Mouse (Mus musculus) liver, embryonic 14.5 days (tissue): ENCODE measurements at regions not wholly inside any gene's neighbourhood (a gene's known extent, or its start where the extent isn't known, plus 50 kb on each side); places are given as distances from the start of the nearest gene placed in this dataset.

Experiments
- ATAC-seq: fragments of 200-750 bp; cut with Nextera tagmentation; 2 replicates; pipeline ENCODE4 v1.8.0; 2017; ENCODE audit warnings: moderate number of reproducible peaks, mild to moderate bottlenecking, moderate library complexity; ENCODE audit not compliant: insufficient read depth
- DNase-seq, 3 experiments: peaks; one replicate each; pipeline ENCODE4 v3.0.0-alpha.2; 2012 to 2013; ENCODE audit warnings: low read depth in 3 of 3, low spot score in 3 of 3
- H3K27ac ChIP-seq: fragments of 300-500 bp; sonication (generic); 2 replicates; pipeline ENCODE4 v1.5.1; 2014; ENCODE audit warnings: moderate library complexity, mild to moderate bottlenecking, control low read depth, inconsistent platforms
- H3K27me3 ChIP-seq: fragments of 300-500 bp; sonication (generic); 2 replicates; pipeline ENCODE4 v1.6.1; 2014; ENCODE audit warnings: mild to moderate bottlenecking, low read length, moderate library complexity; ENCODE audit not compliant: control insufficient read depth, insufficient read depth
- H3K36me3 ChIP-seq: fragments of 300-500 bp; sonication (generic); replicated peaks from 2 replicates; pipeline ENCODE4 v1.6.1; 2014; ENCODE audit warnings: low read depth; ENCODE audit not compliant: control insufficient read depth, insufficient read depth
- H3K4me1 ChIP-seq, 2 experiments: fragments of 200-500 bp in 1 of 2; fragments of 300-500 bp in 1 of 2; sonication (generic) in 1 of 2; replicated peaks; 2 replicates each; pipeline ENCODE4 v1.6.1; 2012 to 2014; ENCODE audit warnings: antibody characterized with exemption in 1 of 2, inconsistent platforms in 1 of 2, low read length in 1 of 2; ENCODE audit not compliant: control insufficient read depth in 2 of 2, insufficient read depth in 2 of 2
- H3K4me2 ChIP-seq: fragments of 300-500 bp; sonication (generic); 2 replicates; pipeline ENCODE4 v1.6.1; 2014; ENCODE audit warnings: low read depth, mild to moderate bottlenecking, control low read depth, moderate library complexity
- H3K4me3 ChIP-seq, 2 experiments: fragments of 200-500 bp in 1 of 2; fragments of 300-500 bp in 1 of 2; sonication (generic) in 1 of 2; 2 replicates each; pipeline ENCODE4 v1.5.1; 2012 to 2014; ENCODE audit warnings: low read depth in 2 of 2, low read length in 2 of 2, mild to moderate bottlenecking in 2 of 2, control low read depth in 1 of 2, inconsistent platforms in 1 of 2, moderate library complexity in 1 of 2; ENCODE audit not compliant: insufficient read depth in 1 of 2
- H3K9ac ChIP-seq: fragments of 300-500 bp; sonication (generic); replicated peaks from 2 replicates; pipeline ENCODE4 v1.6.1; 2014; ENCODE audit warnings: mild to moderate bottlenecking, control low read depth, moderate library complexity
- H3K9me3 ChIP-seq: fragments of 300-500 bp; sonication (generic); 2 replicates; pipeline ENCODE4 v1.6.1; 2016; ENCODE audit warnings: low read length, mixed read lengths; ENCODE audit not compliant: control insufficient read depth
- CTCF ChIP-seq: IDR thresholded peaks from 2 replicates; pipeline ENCODE4 v1.5.1; 2016; ENCODE audit warnings: antibody characterized with exemption, low read depth, control low read depth
- EP300 ChIP-seq: IDR thresholded peaks from 2 replicates; pipeline ENCODE4 v1.6.1; 2016; ENCODE audit warnings: antibody characterized with exemption, low read depth
- WGBS: fragments of 180-500 bp; shearing (Covaris S2); extraction: QIAGEN DNeasy Blood & Tissue Kit; methylation state at CpG from one replicate; pipeline ENCODE4 v1.1.7; 2014; ENCODE audit not compliant: insufficient replicate concordance; 5-methylcytosine and 5-hydroxymethylcytosine counted together

GRCm38 (mm10) chr6:143750074-143750473 is 583.1 kb downstream of the Etnk1 start:
- no peak for TF ChIP-seq EP300
- no peak for TF ChIP-seq CTCF
- DNase-seq = no peak
- peaks cover 0 to 4% of the 10 kb centered on the region in 2 experiments; a peak in 1 of 4 replicates for H3K4me1 ChIP-seq
- no peak overlapping the region for H3K4me2 ChIP-seq
- no peaks in the 10 kb centered on the region for H3K27me3 ChIP-seq
- no peak overlapping the region for H3K9ac ChIP-seq
- H3K36me3 ChIP-seq = no peaks in the 10 kb centered on the region
- H3K9me3 ChIP-seq = no peaks in the 10 kb centered on the region
- no peak for ATAC-seq
- H3K27ac ChIP-seq = no peak overlapping the region
- H3K4me3 ChIP-seq = no peak overlapping the region

- no peak for TF ChIP-seq EP300
- no peak for TF ChIP-seq CTCF
- WGBS = 46% methylated on average over 14 of the region's 14 CpGs
- H3K27me3 ChIP-seq = no peaks in the 10 kb centered on the region
- H3K27ac ChIP-seq = no peak overlapping the region; the same call in 1 of the 2 replicates
- no peaks in the 10 kb centered on the region for H3K36me3 ChIP-seq
- H3K9ac ChIP-seq = peak overlapping the region; percentile 16; the same call in 1 of the 2 replicates
- H3K4me1 ChIP-seq = peaks cover 0 to 4% of the 10 kb centered on the region in 2 experiments; a peak in 1 of 4 replicates
- ATAC-seq = peak; percentile 62; the same call in 1 of the 2 replicates
- H3K9me3 ChIP-seq = no peaks in the 10 kb centered on the region
- peak overlapping the region; percentile 20 to 30; a peak in 2 of 4 replicates for H3K4me3 ChIP-seq
- DNase-seq = peak; percentile 28 to 35 (median 35)
- H3K4me2 ChIP-seq = peak overlapping the region; percentile 48
Observed at GRCm38 (mm10) chr6:143751076-143752070, 584.4 kb downstream of the Etnk1 start.

- H3K4me3 ChIP-seq = no peak overlapping the region
- H3K4me2 ChIP-seq = no peak overlapping the region
- no peaks in the 10 kb centered on the region for H3K9me3 ChIP-seq
- no peak overlapping the region for H3K9ac ChIP-seq
- no peak for ATAC-seq
- no peaks in the 10 kb centered on the region for H3K36me3 ChIP-seq
- no peak for DNase-seq
- no peak for TF ChIP-seq EP300
- no peak for TF ChIP-seq CTCF
- WGBS = 33% methylated on average over 3 of the region's 3 CpGs
- H3K27me3 ChIP-seq = no peaks in the 10 kb centered on the region
- no peaks in the 10 kb centered on the region for H3K4me1 ChIP-seq
- no peak overlapping the region for H3K27ac ChIP-seq
Observed at GRCm38 (mm10) chr6:143757462-143757861, 590.4 kb downstream of the Etnk1 start.

GRCm38 (mm10) chr6:143768115-143768514 is 601.1 kb downstream of the Etnk1 start:
- Histone ChIP-seq H3K4me1 (no peaks in the 10 kb centered on the region), H3K9ac (no peak overlapping the region), H3K9me3 (no peaks in the 10 kb centered on the region), H3K27ac (no peak overlapping the region), H3K36me3 (no peaks in the 10 kb centered on the region), H3K4me3 (no peak overlapping the region), H3K4me2 (no peak overlapping the region), H3K27me3 (no peaks in the 10 kb centered on the region)
- TF ChIP-seq CTCF (no peak), EP300 (no peak)
- 54% methylated on average over 2 of the region's 2 CpGs for WGBS
- ATAC-seq (no peak), DNase-seq (no peak)
